Mouse (Mus musculus) embryonic facial prominence, embryonic 11.5 days (tissue): Measurements from ENCODE around the gene Blmh. TPM values are rescaled to one million over a fixed set of nuclear protein-coding genes. Genes with fewer than 3 reads are reported as not detected.
A peak's percentile ranks its signal among the peaks of the same experiment; 100 is the strongest.
"Not testable (repeated sequence)": the region's sequence is repeated elsewhere in the genome, so short reads cannot be mapped to it uniquely, and the experiment has no call there.

Experiments
- ATAC-seq: fragments of 200-750 bp; cut with Nextera tagmentation; replicated peaks from 2 replicates; pipeline ENCODE4 v1.8.0; 2017; ENCODE audit warnings: low read depth; ENCODE audit not compliant: insufficient number of reproducible peaks, low FRiP score, low TSS enrichment
- DNase-seq: peaks from one replicate; pipeline ENCODE4 v3.0.0-alpha.2; 2015; ENCODE audit warnings: low spot score
- H3K27ac ChIP-seq: fragments of 300-500 bp; sonication (generic); replicated peaks from 2 replicates; pipeline ENCODE4 v1.5.1; 2014; ENCODE audit warnings: mild to moderate bottlenecking, low read depth, low read length, control low read depth
- H3K27me3 ChIP-seq: fragments of 300-500 bp; sonication (generic); 2 replicates; pipeline ENCODE4 v1.6.1; 2014; ENCODE audit warnings: mild to moderate bottlenecking, low read length, moderate library complexity, mixed read lengths; ENCODE audit not compliant: control insufficient read depth, insufficient read depth
- H3K36me3 ChIP-seq: fragments of 300-500 bp; sonication (generic); replicated peaks from 2 replicates; pipeline ENCODE4 v1.6.1; 2014; ENCODE audit warnings: low read depth, mild to moderate bottlenecking, low read length, moderate library complexity, mixed read lengths; ENCODE audit not compliant: control insufficient read depth, insufficient read depth
- H3K4me1 ChIP-seq: fragments of 300-500 bp; sonication (generic); 2 replicates; pipeline ENCODE4 v1.6.1; 2014; ENCODE audit warnings: low read length, mixed read lengths; ENCODE audit not compliant: control insufficient read depth, insufficient read depth
- H3K4me2 ChIP-seq: fragments of 300-500 bp; sonication (generic); 2 replicates; pipeline ENCODE4 v1.6.1; 2014; ENCODE audit warnings: low read depth, mild to moderate bottlenecking, control low read depth, low read length, moderate library complexity
- H3K4me3 ChIP-seq: fragments of 300-500 bp; sonication (generic); 2 replicates; pipeline ENCODE4 v1.5.1; 2014; ENCODE audit warnings: low read depth, low read length, control low read depth
- H3K9ac ChIP-seq: fragments of 300-500 bp; sonication (generic); replicated peaks from 2 replicates; pipeline ENCODE4 v1.6.1; 2014; ENCODE audit warnings: mild to moderate bottlenecking, control low read depth, low read length
- H3K9me3 ChIP-seq: fragments of 300-500 bp; sonication (generic); replicated peaks from 2 replicates; pipeline ENCODE4 v1.6.1; 2016; ENCODE audit warnings: mild to moderate bottlenecking, low read length, inconsistent platforms, mixed read lengths; ENCODE audit not compliant: control insufficient read depth
- WGBS: fragments of 180-500 bp; shearing (Covaris S2); extraction: QIAGEN DNeasy Blood & Tissue Kit; methylation state at CpG from one replicate; pipeline ENCODE4 v1.1.7; 2014; 5-methylcytosine and 5-hydroxymethylcytosine counted together
- polyA plus RNA-seq: library from polyadenylated mRNA; unstranded; fragments of >200 nt; fragmentation: Nextera tagmentation; extraction: Ambion mirVana; gene quantifications from 2 replicates; pipeline ENCODE4 v1.2.1, GENCODE M21; 2014

Gene Blmh
- polyA plus RNA-seq, 1 experiment from 2014 or later = 187 TPM

DNA sequence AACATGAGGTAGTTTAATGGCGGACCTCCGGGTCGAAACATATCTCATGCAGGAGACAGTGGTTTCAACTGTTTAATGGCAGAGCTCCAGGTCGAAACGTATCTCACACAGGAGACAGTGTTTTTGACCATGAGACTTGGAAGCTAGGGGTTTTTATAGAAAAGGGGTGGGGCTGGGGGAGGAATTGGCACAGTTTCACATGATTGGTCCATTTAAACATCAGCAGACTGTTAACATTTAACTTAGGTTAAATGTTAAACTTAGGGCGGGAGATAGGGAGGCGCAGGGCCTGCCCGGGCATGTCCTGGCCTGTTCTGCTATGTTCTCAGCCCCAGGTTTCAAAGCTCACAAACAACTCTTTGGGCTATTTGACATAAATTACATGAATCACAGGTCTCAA lies 4.0 kb downstream of the Blmh start:
- not testable (repeated sequence) for H3K4me3 ChIP-seq, H3K4me2 ChIP-seq, ATAC-seq, H3K27me3 ChIP-seq, H3K4me1 ChIP-seq, DNase-seq, H3K9ac ChIP-seq, H3K9me3 ChIP-seq, H3K27ac ChIP-seq, H3K36me3 ChIP-seq
- 88% methylated on average over 8 of the region's 8 CpGs for WGBS

DNA sequence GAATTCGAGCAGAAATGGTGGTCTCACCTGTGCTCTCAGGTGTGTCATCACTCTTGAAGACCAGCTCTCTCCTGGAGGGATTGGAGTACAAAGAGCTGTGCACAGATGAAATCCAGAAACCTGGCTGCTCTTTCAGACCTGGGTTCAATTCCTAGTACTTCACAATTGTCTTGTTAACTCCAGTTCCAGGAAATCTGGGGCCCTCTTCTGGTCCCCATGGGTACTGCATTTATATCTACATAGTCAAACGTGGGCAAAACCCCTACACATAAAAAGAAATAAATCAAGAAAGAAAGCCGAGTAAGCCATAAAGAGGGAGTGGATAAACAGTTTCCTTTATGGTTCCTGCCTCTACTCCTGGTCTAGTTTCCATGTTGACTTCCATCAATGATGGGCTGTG lies 8.6 kb downstream of the Blmh start:
- Histone ChIP-seq H3K9ac (no peak overlapping the region), H3K4me3 (no peak overlapping the region), H3K4me2 (no peak overlapping the region), H3K4me1 (no peaks in the 10 kb centered on the region), H3K9me3 (no peaks in the 10 kb centered on the region), H3K27ac (no peak overlapping the region), H3K36me3 (no peaks in the 10 kb centered on the region), H3K27me3 (no peaks in the 10 kb centered on the region)
- ATAC-seq = no peak
- WGBS = 65% methylated on average over 3 of the region's 3 CpGs
- DNase-seq = no peak

- H3K36me3 ChIP-seq = no peaks in the 10 kb centered on the region
- DNase-seq (no peak), ATAC-seq (no peak)
- H3K9me3 ChIP-seq = no peaks in the 10 kb centered on the region
- no peak overlapping the region for H3K9ac ChIP-seq
- 79% methylated on average over 5 of the region's 5 CpGs for WGBS
- H3K27ac ChIP-seq = no peak overlapping the region
- no peaks in the 10 kb centered on the region for H3K27me3 ChIP-seq
- no peaks in the 10 kb centered on the region for H3K4me1 ChIP-seq
- H3K4me3 ChIP-seq = no peak overlapping the region
- H3K4me2 ChIP-seq = no peak overlapping the region
Measured at GRCm38 (mm10) chr11:76936578-76936977, 12.0 kb downstream of the Blmh start.

- H3K9ac ChIP-seq = peak overlapping the region; percentile 86
- H3K4me2 ChIP-seq = peak overlapping the region; percentile 76
- no peaks in the 10 kb centered on the region for H3K36me3 ChIP-seq
- no peak overlapping the region for H3K27ac ChIP-seq
- H3K27me3 ChIP-seq = no peaks in the 10 kb centered on the region
- no peaks in the 10 kb centered on the region for H3K4me1 ChIP-seq
- DNase-seq (no peak), ATAC-seq (no peak)
- WGBS = 76% methylated on average over 6 of the region's 6 CpGs
- no peaks in the 10 kb centered on the region for H3K9me3 ChIP-seq
- H3K4me3 ChIP-seq = peak overlapping the region; percentile 94; the same call in 1 of the 2 replicates
Measured at GRCm38 (mm10) chr11:76944839-76945238, 20.2 kb downstream of the Blmh start.

- peak; percentile 94 for ATAC-seq
- Histone ChIP-seq H3K4me2 (peak overlapping the region; percentile 76), H3K27ac (peak overlapping the region; percentile 83), H3K27me3 (no peaks in the 10 kb centered on the region), H3K36me3 (no peaks in the 10 kb centered on the region), H3K4me1 (no peaks in the 10 kb centered on the region), H3K9ac (peak overlapping the region; percentile 86), H3K9me3 (no peaks in the 10 kb centered on the region), H3K4me3 (peak overlapping the region; percentile 94)
- peak; percentile 95 for DNase-seq
- under 1% methylated on average over 57 of the region's 58 CpGs for WGBS
Measured at GRCm38 (mm10) chr11:76945386-76946202, 21.0 kb downstream of the Blmh start.

DNA sequence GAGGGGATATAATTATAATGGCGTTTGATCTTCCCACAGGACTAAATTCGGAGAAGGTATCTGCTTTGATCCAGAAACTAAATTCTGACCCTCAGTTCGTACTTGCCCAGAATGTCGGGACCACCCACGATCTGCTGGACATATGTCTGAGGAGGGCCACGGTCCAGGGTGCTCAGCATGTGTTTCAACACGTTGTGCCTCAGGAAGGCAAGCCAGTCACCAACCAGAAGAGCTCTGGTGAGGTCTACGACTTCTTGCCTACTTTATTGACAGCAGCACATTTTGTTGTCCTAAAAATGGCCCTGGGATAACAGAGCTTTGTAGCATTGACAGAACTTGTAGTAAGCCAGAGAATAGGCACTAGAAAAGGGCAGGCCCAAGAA lies 21.6 kb downstream of the Blmh start:
- ATAC-seq (0 out of 2 replicates have a peak, but pooled peaks have one; percentile 34), DNase-seq (peak; percentile 15)
- Histone ChIP-seq H3K9ac (peak overlapping the region; percentile 86), H3K36me3 (peaks cover 5% of the 10 kb centered on the region), H3K27ac (no peak overlapping the region), H3K27me3 (no peaks in the 10 kb centered on the region), H3K4me3 (peak overlapping the region; percentile 94), H3K4me2 (peak overlapping the region; percentile 76), H3K9me3 (no peaks in the 10 kb centered on the region), H3K4me1 (no peaks in the 10 kb centered on the region)
- WGBS = 2% methylated on average over 8 of the region's 8 CpGs

DNA sequence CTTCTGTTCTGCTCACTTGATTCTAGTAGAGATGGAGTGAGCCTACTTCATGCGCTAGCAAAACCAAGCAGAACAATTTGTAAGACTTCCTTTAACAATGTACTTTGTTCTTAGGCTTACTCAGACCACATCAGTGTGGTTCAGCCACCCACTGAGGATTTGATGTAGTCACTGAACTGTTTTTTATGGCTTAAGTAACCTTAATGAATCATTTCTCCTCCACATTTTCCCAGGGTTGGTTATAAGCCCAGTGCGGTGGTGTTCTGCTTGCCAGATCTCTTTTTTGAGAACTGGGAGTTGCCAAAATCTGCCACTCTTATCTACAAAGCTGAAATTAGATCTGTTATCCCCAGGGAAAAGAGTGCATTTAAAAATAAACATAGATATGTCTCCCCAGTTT lies 28.9 kb downstream of the Blmh start:
- Histone ChIP-seq H3K27me3 (no peaks in the 10 kb centered on the region), H3K4me1 (no peaks in the 10 kb centered on the region), H3K4me2 (no peak overlapping the region), H3K27ac (no peak overlapping the region), H3K36me3 (peaks cover 6% of the 10 kb centered on the region), H3K4me3 (no peak overlapping the region), H3K9ac (no peak overlapping the region), H3K9me3 (no peaks in the 10 kb centered on the region)
- ATAC-seq (no peak), DNase-seq (no peak)
- 90% methylated on average over 2 of the region's 2 CpGs for WGBS

DNA sequence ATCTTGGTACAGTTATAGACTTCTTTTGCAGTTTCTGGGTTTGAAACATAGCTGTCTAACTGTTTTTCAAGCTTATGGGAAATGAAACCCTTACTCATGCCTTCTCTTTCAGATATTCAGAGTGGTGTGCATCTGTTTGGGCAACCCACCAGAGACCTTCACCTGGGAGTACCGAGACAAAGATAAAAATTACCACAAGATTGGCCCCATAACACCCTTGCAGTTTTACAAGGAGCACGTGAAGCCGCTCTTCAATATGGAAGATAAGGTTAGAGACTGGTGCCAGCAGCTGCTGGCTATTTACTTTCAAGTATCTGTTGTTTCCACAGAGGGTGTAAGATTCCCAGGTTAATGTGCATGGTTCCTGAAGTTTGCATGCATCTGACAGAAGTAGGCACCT lies 41.1 kb downstream of the Blmh start:
- H3K27ac ChIP-seq = no peak overlapping the region
- H3K4me3 ChIP-seq = no peak overlapping the region
- no peaks in the 10 kb centered on the region for H3K9me3 ChIP-seq
- no peak for DNase-seq
- H3K4me1 ChIP-seq = no peaks in the 10 kb centered on the region
- H3K9ac ChIP-seq = no peak overlapping the region
- no peak overlapping the region for H3K4me2 ChIP-seq
- ATAC-seq = no peak
- WGBS = over 99% methylated on average over 3 of the region's 3 CpGs
- H3K36me3 ChIP-seq = peaks cover 3% of the 10 kb centered on the region; the same call in 1 of the 2 replicates
- no peaks in the 10 kb centered on the region for H3K27me3 ChIP-seq
